In genomic region chr7:119980170-119980569, GRCm38 (mm10) we compare ENCODE assay signal across 18 mouse cellular contexts.
"Had no signal": no experiment of that assay in that cellular context is flagged by ENCODE, and none has a peak within 500 bp of the region (broad histone marks: within the 10 kb centered on the region; RNA-seq: fewer than 3 reads in every experiment).

No protein-coding gene starts in this region.

- DNase-seq: lung, adult 18-20 months; lung, embryonic 14.5 days; lung, postnatal 10 days; lung, postnatal 4 days; retina, postnatal 1 day; right cerebral cortex, adult 18-20 months; right cerebral cortex, postnatal 25 days; right cerebral cortex, postnatal 4 days; spleen, adult 18-20 months; thymus, adult 18-20 months; thymus, postnatal 25 days; thymus, postnatal 4 days had no signal

- H3K4me3 ChIP-seq: midbrain, embryonic 13.5 days; midbrain, embryonic 15.5 days; myocyte; neural tube, embryonic 13.5 days; neural tube, embryonic 15.5 days had no signal

- H3K4me1 ChIP-seq: midbrain, embryonic 13.5 days; midbrain, embryonic 15.5 days; neural tube, embryonic 13.5 days; neural tube, embryonic 15.5 days had no signal

- H3K27me3 ChIP-seq: midbrain, embryonic 13.5 days; midbrain, embryonic 15.5 days; neural tube, embryonic 13.5 days; neural tube, embryonic 15.5 days had no signal

- H3K9me3 ChIP-seq: midbrain, embryonic 13.5 days; midbrain, embryonic 15.5 days; neural tube, embryonic 13.5 days; neural tube, embryonic 15.5 days had no signal

- H3K9ac ChIP-seq: lung, embryonic 14.5 days; midbrain, embryonic 13.5 days; midbrain, embryonic 15.5 days; neural tube, embryonic 13.5 days; neural tube, embryonic 15.5 days had no signal

- ATAC-seq: midbrain, embryonic 13.5 days; midbrain, embryonic 15.5 days had no signal

- H3K4me2 ChIP-seq: lung, embryonic 14.5 days; midbrain, embryonic 11.5 days; midbrain, embryonic 13.5 days; midbrain, embryonic 15.5 days; neural tube, embryonic 13.5 days; neural tube, embryonic 15.5 days had no signal

- H3K36me3 ChIP-seq: midbrain, embryonic 13.5 days; midbrain, embryonic 15.5 days; neural tube, embryonic 13.5 days; neural tube, embryonic 15.5 days had no signal

- H3K27ac ChIP-seq: midbrain, embryonic 13.5 days; midbrain, embryonic 15.5 days; neural tube, embryonic 13.5 days; neural tube, embryonic 15.5 days had no signal
